Mouse (Mus musculus) testis, adult 2 months (tissue): ENCODE results near the gene Crat.

Experiments used
- CTCF ChIP-seq: fragments of 200-500 bp; IDR thresholded peaks from 2 replicates; pipeline ENCODE4 v1.5.1; 2012; ENCODE audit warnings: low read depth, mild to moderate bottlenecking, inconsistent platforms, low read length, moderate library complexity; ENCODE audit not compliant: control insufficient read depth, insufficient read depth, insufficient replicate concordance
- POLR2A ChIP-seq: fragments of 200-500 bp; IDR thresholded peaks from 2 replicates; pipeline ENCODE4 v1.6.1; 2012; ENCODE audit warnings: low read depth, mild to moderate bottlenecking, inconsistent platforms, low read length, moderate library complexity; ENCODE audit not compliant: control insufficient read depth

- TF ChIP-seq CTCF (no peak), POLR2A (no peak; the same call in 1 of the 2 replicates)
Observed at GRCm38 (mm10) chr2:30401581-30401980, 14.0 kb downstream of the Crat start.
